Mouse (Mus musculus): ENCODE results near the gene Arx. TPM values are rescaled to one million over a fixed set of nuclear protein-coding genes. Genes with fewer than 3 reads are reported as not detected.

Arx gene
- total and polyA plus RNA-seq, 3 experiments = not detected

DNA sequence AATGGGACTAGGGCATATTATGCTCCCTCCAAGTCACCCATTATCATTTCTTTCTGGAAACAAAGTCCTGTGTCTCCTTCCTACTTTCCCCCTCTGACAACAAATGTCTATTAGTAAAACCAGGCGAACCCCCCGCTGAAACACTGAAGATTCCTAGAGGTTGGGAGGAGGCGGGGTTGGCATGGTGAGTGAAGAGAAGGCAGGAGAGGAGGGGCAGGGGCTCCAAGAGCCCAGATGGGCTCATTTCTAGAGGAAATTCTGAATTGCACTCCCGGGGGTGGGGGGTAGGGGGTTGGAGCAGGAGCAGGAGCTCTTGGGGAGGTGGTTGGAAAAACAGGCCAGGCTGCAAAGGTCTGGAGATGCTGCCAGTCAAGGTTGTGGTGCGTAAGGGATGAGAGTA is 9.6 kb downstream of the Arx start:
- no peak overlapping the region for H3K9ac ChIP-seq (ENCODE audit: low read depth, low read length)
- intact Hi-C loops (cut with DNase I) = no loop called here
- H3K4me3 ChIP-seq = no peak overlapping the region
- no peaks in the 10 kb centered on the region for H3K4me1 ChIP-seq (ENCODE audit: control insufficient read depth, insufficient read depth, low read length)
- no peaks in the 10 kb centered on the region for H3K79me2 ChIP-seq (replicated peaks; ENCODE audit: control insufficient read depth, insufficient read depth, low read length)
- no peak for DNase-seq
- H3K36me3 ChIP-seq (ENCODE audit: control insufficient read depth, insufficient read depth, low read length) = no peaks in the 10 kb centered on the region
- no peak overlapping the region for H3K27ac ChIP-seq
- H3K27me3 ChIP-seq (ENCODE audit: control insufficient read depth, insufficient read depth, low read length) = peaks cover 17% of the 10 kb centered on the region
- no peak for TF ChIP-seq CTCF (IDR thresholded peaks at IDR 0.05)
- no peak for TF ChIP-seq POLR2A (IDR thresholded peaks at IDR 0.05; ENCODE audit: insufficient read depth, low read depth, low read length)
- TF ChIP-seq EP300 (IDR thresholded peaks at IDR 0.05; ENCODE audit: insufficient read depth, low read depth, low read length) = no peak
- 16% methylated on average over 5 of the region's 5 CpGs for WGBS

DNA sequence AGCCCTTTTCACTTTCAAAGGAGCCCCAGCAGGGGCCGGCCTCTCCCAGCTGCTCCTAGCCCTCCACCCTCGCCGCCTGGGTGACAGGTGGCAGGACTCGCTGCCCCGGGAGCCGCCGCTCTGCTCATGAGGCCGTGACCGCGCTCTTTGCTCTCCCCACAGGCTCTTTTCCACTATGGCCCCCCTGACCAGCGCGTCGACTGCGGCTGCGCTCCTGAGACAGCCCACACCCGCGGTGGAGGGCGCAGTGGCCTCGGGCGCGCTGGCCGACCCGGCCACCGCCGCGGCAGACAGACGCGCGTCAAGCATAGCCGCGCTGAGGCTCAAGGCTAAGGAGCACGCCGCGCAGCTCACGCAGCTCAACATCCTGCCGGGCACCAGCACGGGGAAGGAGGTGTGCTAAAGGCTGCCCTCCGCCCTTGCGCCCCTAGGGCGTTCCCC is 10.8 kb downstream of the Arx start:
- Histone ChIP-seq H3K9ac (ENCODE audit: low read depth, low read length) (no peak overlapping the region), H3K4me1 (ENCODE audit: control insufficient read depth, insufficient read depth, low read length) (no peaks in the 10 kb centered on the region), H3K36me3 (ENCODE audit: control insufficient read depth, insufficient read depth, low read length) (no peaks in the 10 kb centered on the region), H3K27ac (no peak overlapping the region), H3K27me3 (ENCODE audit: control insufficient read depth, insufficient read depth, low read length) (peaks cover 16% of the 10 kb centered on the region), H3K4me3 (no peak overlapping the region), H3K79me2 (replicated peaks; ENCODE audit: control insufficient read depth, insufficient read depth, low read length) (no peaks in the 10 kb centered on the region)
- intact Hi-C loops (cut with DNase I) = no loop called here
- DNase-seq = no peak
- TF ChIP-seq POLR2A (IDR thresholded peaks at IDR 0.05; ENCODE audit: insufficient read depth, low read depth, low read length) (no peak), EP300 (IDR thresholded peaks at IDR 0.05; ENCODE audit: insufficient read depth, low read depth, low read length) (no peak), CTCF (IDR thresholded peaks at IDR 0.05) (no peak)
- 10% methylated on average over 40 of the region's 40 CpGs for WGBS

DNA sequence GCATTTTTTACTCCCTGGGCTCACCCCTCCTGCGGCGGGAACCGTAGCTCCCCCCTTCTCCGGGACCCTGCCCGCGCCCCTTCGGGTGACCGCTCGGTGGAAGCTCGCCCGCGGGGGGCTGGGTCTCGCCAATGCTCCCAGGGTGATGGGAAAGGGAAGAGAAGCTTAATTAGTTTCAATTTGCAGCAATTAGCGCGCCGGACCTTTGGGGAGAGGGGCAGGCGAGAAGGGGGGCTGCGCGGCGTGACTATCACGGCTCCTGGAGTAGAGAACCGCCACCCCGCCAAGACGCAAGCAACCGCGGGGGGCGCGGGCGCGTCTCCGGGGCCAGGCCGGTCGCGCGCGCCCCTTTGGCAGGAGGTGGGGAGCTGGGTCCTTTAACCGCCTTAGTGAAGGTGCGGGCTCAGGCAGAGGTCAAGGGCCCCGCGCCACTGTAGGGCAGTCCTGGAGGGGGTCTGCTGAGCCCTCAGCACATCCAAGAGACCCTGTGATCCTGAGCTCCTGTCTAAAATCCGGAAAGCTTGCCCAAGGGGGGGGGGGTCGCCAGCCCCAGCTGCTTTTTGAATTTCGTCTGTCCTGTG is 12.9 kb downstream of the Arx start:
- Histone ChIP-seq H3K27me3 (ENCODE audit: control insufficient read depth, insufficient read depth, low read length) (peaks cover 16% of the 10 kb centered on the region), H3K36me3 (ENCODE audit: control insufficient read depth, insufficient read depth, low read length) (no peaks in the 10 kb centered on the region), H3K4me1 (ENCODE audit: control insufficient read depth, insufficient read depth, low read length) (no peaks in the 10 kb centered on the region), H3K27ac (no peak overlapping the region), H3K79me2 (replicated peaks; ENCODE audit: control insufficient read depth, insufficient read depth, low read length) (no peaks in the 10 kb centered on the region), H3K9ac (ENCODE audit: low read depth, low read length) (no peak overlapping the region), H3K4me3 (no peak overlapping the region)
- DNase-seq = no peak
- TF ChIP-seq EP300 (IDR thresholded peaks at IDR 0.05; ENCODE audit: insufficient read depth, low read depth, low read length) = no peak
- TF ChIP-seq CTCF (IDR thresholded peaks at IDR 0.05) = no peak
- TF ChIP-seq POLR2A (IDR thresholded peaks at IDR 0.05; ENCODE audit: insufficient read depth, low read depth, low read length) = no peak
- intact Hi-C loops (cut with DNase I) = no loop called here
- 14% methylated on average over 41 of the region's 43 CpGs for WGBS

DNA sequence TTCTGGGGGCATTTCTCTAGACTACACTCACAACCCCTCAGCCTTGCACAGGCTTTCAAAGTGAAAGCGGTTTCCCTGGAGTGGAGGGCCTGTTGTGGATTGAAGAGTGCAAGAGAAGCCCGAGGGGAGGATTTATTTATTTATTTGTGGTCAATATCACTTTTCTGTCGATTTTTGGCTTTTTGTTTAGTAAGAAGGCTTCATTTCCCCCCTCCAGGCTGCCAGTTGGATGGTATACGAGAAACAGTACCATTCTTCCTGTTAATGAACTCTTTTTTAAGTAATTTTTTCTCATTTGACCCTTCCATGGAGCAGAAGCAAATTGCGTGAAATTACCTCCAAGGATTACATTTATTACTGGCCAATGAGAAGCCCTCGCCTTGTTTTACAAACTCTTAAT is 13.5 kb downstream of the Arx start:
- no peak for DNase-seq
- no peak overlapping the region for H3K9ac ChIP-seq (ENCODE audit: low read depth, low read length)
- no peak for TF ChIP-seq POLR2A (IDR thresholded peaks at IDR 0.05; ENCODE audit: insufficient read depth, low read depth, low read length)
- TF ChIP-seq EP300 (IDR thresholded peaks at IDR 0.05; ENCODE audit: insufficient read depth, low read depth, low read length) = no peak
- H3K36me3 ChIP-seq (ENCODE audit: control insufficient read depth, insufficient read depth, low read length) = no peaks in the 10 kb centered on the region
- peaks cover 13% of the 10 kb centered on the region for H3K27me3 ChIP-seq (ENCODE audit: control insufficient read depth, insufficient read depth, low read length)
- H3K4me1 ChIP-seq (ENCODE audit: control insufficient read depth, insufficient read depth, low read length) = no peaks in the 10 kb centered on the region
- 49% methylated on average over 6 of the region's 6 CpGs for WGBS
- intact Hi-C loops (cut with DNase I) = no loop called here
- H3K27ac ChIP-seq = no peak overlapping the region
- no peak overlapping the region for H3K4me3 ChIP-seq
- no peaks in the 10 kb centered on the region for H3K79me2 ChIP-seq (replicated peaks; ENCODE audit: control insufficient read depth, insufficient read depth, low read length)

DNA sequence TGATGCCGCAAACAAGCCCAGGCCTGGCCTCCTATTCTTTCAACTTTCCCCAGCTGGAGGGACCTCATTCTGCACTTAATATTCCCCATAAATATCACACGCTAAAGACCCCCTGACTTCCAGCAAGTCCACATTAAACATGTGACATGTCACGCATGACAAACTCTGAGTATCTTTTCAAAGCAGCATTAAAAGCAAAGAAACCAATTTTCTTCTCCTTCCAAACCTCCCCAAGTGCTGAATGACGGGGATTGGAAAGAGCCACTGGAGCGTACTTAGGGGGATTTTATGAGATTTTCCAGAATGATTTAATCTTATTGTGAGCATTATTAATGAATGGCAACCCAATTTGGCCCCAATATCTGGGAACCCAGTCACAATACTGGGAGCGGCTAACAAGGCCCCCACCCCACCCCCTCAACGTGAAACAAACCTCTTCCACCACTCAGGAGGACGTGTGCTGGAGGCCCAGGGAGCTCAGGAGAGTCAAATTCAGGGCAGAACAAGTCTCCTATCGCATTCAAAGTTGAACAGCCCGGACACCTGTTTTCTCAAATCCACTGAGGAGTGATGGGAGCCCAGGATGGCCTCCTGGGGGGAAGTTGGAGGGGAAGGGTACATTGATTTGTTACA is 14.1 kb downstream of the Arx start:
- TF ChIP-seq POLR2A (IDR thresholded peaks at IDR 0.05; ENCODE audit: insufficient read depth, low read depth, low read length) (no peak), CTCF (IDR thresholded peaks at IDR 0.05) (no peak), EP300 (IDR thresholded peaks at IDR 0.05; ENCODE audit: insufficient read depth, low read depth, low read length) (no peak)
- H3K79me2 ChIP-seq (replicated peaks; ENCODE audit: control insufficient read depth, insufficient read depth, low read length) = no peaks in the 10 kb centered on the region
- H3K36me3 ChIP-seq (ENCODE audit: control insufficient read depth, insufficient read depth, low read length) = no peaks in the 10 kb centered on the region
- H3K4me1 ChIP-seq (ENCODE audit: control insufficient read depth, insufficient read depth, low read length) = no peaks in the 10 kb centered on the region
- H3K9ac ChIP-seq (ENCODE audit: low read depth, low read length) = no peak overlapping the region
- H3K27ac ChIP-seq = no peak overlapping the region
- DNase-seq = no peak
- H3K4me3 ChIP-seq = no peak overlapping the region
- intact Hi-C loops (cut with DNase I) = no loop called here
- WGBS = 53% methylated on average over 10 of the region's 10 CpGs
- peaks cover 10% of the 10 kb centered on the region for H3K27me3 ChIP-seq (ENCODE audit: control insufficient read depth, insufficient read depth, low read length)

DNA sequence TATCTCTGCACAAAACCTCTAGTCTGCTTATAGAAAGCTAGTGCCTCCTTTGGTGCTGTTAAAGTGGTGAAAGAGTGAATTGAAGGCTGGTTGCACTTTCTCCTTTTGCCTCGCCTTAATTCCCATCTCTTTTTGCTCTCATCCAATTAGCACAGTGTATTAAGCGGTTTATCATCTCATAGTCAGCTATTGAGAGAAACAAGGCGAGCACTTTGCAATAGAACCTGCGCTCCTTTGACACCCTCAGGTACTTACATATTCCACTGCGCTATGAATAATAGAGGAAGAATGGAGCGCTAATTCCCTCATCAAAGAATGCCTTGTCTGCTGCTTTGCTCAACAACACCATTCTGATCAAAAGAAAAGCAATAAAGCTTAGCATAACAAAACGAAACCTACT is 15.6 kb downstream of the Arx start:
- TF ChIP-seq CTCF (IDR thresholded peaks at IDR 0.05) (no peak), POLR2A (IDR thresholded peaks at IDR 0.05; ENCODE audit: insufficient read depth, low read depth, low read length) (no peak), EP300 (IDR thresholded peaks at IDR 0.05; ENCODE audit: insufficient read depth, low read depth, low read length) (no peak)
- WGBS = 36% methylated on average over 7 of the region's 7 CpGs
- H3K36me3 ChIP-seq (ENCODE audit: control insufficient read depth, insufficient read depth, low read length) = no peaks in the 10 kb centered on the region
- H3K27ac ChIP-seq = no peak overlapping the region
- intact Hi-C loops (cut with DNase I) = no loop called here
- peaks cover 7% of the 10 kb centered on the region; the same call in 1 of the 2 replicates for H3K27me3 ChIP-seq (ENCODE audit: control insufficient read depth, insufficient read depth, low read length)
- no peak overlapping the region for H3K4me3 ChIP-seq
- H3K9ac ChIP-seq (ENCODE audit: low read depth, low read length) = no peak overlapping the region
- no peaks in the 10 kb centered on the region for H3K4me1 ChIP-seq (ENCODE audit: control insufficient read depth, insufficient read depth, low read length)
- no peak for DNase-seq
- H3K79me2 ChIP-seq (replicated peaks; ENCODE audit: control insufficient read depth, insufficient read depth, low read length) = no peaks in the 10 kb centered on the region
